Mouse (Mus musculus) layer of hippocampus, adult 11-12 months (tissue): ENCODE measurements at regions not wholly inside any gene's neighbourhood (a gene's known extent, or its start where the extent isn't known, plus 50 kb on each side); places are given as distances from the start of the nearest gene placed in this dataset.

Experiments
- DNase-seq: peaks from one replicate; pipeline ENCODE4 v3.0.0; 2022; ENCODE audit warnings: low spot score

GRCm38 (mm10) chr5:79966241-79966640, 1053.7 kb upstream of the Adgrl3 start:
- no peak for DNase-seq

- no peak for DNase-seq
Measured at GRCm38 (mm10) chr5:80005470-80005869, 1014.5 kb upstream of the Adgrl3 start.

GRCm38 (mm10) chr5:80038876-80039275, 981.1 kb upstream of the Adgrl3 start:
- peak; percentile 9 for DNase-seq

GRCm38 (mm10) chr5:80039431-80039830, 980.5 kb upstream of the Adgrl3 start:
- no peak for DNase-seq
